Mouse (Mus musculus) MN1 (cell line): ENCODE results near the gene Trmt13.
A peak's percentile ranks its signal among the peaks of the same experiment; 100 is the strongest.
"Not testable (repeated sequence)": the region's sequence is repeated elsewhere in the genome, so short reads cannot be mapped to it uniquely, and the experiment has no call there.

ENCODE experiments used
- DNase-seq: peaks from one replicate; pipeline ENCODE4 v3.0.0-alpha.2; 2016; ENCODE audit warnings: low spot score

Gene Trmt13

DNA sequence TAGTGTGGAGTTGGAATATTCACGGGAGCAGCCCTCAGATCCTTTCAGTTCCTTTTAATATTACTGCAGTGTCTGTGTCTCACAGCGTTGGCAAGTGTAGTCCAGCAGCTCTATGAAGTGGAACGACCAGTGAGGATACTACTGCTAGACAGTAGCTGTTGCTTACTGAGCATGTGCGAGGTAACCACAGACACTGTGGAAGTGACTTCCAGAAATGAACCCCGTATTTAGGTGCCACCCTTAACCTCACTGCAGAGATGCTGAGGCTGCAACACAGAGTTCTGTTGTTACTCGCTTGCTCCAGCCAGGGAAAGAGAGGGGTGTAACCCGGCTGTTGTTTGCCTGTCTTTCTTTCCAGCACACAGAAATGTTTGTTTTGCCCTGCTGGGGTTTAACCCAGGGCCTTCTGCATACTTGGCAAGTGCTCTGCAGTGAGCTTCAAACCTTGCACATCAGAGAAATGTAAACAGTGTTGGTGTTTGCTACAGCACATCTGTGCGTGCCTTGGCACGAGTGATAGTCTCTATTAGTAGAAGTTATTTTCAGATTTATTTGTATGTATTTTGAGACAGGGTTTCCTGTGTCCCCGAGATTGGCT is at the start of gene Trmt13:
Gene Trmt13, minus strand, starts transcription at position 293 of the 598 bp plus-strand sequence.
- DNase-seq: no peak

DNA sequence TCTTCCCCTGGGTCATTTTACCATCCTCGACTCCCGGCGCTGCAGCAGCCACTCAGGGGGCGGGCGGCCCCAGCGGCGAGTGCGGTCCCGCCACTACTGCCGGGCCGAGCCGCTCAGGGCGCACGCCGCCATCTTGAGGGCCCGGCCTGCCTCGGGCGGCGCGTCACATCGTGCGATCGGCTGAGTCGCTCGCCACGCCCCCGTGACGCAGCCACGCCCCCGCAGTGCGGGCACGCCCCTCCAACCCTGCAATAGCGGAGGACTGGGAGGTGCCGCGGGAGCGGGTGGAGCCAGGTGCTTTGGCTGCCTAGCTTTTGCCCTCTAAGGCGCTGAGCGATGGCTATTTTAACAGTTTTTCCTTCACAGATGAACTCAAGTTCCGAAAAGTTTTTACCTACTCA is 48.1 kb upstream of the Trmt13 start, which contains the start of gene Mfsd14a:
Gene Mfsd14a, minus strand, starts transcription at position 215 of the 401 bp plus-strand sequence.
- peak; percentile 96 for DNase-seq

DNA sequence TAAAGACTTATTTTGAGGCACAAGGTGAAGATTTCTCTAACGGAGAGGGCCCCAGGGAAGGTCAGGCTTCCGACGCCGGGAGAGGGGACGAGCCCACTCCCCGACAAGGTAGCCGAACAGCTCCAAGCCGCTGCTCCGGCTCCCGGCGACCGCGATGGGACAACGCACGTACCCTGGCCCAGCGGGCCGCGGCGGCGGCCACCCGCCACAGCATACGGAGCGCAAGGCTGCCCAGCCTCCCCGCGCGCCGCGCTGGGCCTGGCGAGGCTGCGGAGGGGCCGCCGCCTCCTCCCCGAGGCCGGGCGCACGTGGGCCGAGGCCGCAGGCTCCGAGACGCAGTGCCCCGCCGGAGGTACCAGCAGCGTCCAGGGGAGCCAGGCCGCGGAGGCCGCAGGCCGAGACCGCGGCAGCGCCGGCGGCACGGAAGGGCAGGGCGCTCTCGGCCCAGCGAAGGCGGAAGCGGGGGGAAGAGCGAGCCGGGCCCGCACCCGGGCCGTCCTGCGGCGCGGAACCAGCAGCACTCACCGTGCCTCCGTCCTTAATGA is 47.6 kb upstream of the Trmt13 start:
- peak; percentile 47 for DNase-seq

GRCm38 (mm10) chr3:116661288-116661869 is 47.0 kb upstream of the Trmt13 start:
- DNase-seq: peak; percentile 9

GRCm38 (mm10) chr3:116659856-116660430 is 45.6 kb upstream of the Trmt13 start:
- no peak for DNase-seq

GRCm38 (mm10) chr3:116658928-116659565 is 44.7 kb upstream of the Trmt13 start:
- DNase-seq: no peak

- no peak for DNase-seq
Observed at GRCm38 (mm10) chr3:116656184-116656965, 42.0 kb upstream of the Trmt13 start.

DNA sequence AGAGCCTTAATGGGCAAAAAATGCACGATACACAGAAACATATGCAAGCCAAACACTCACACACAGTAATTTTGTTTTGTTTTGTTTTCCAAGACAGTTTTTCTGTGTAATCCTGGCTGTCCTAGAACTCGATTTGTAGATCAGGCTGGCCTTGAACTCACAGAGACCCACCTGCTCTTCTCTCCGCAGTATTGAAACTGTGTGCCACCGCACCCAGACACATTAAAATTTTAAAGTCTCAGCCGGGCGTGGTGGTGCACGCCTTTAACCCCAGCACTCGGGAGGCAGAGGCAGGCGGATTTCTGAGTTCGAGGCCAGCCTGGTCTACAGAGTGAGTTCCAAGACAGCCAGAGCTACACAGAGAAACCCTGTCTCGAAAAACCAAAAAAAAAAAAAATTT is 39.7 kb upstream of the Trmt13 start:
- not testable (repeated sequence) for DNase-seq

GRCm38 (mm10) chr3:116653278-116653945 is 39.0 kb upstream of the Trmt13 start:
- no peak for DNase-seq

DNA sequence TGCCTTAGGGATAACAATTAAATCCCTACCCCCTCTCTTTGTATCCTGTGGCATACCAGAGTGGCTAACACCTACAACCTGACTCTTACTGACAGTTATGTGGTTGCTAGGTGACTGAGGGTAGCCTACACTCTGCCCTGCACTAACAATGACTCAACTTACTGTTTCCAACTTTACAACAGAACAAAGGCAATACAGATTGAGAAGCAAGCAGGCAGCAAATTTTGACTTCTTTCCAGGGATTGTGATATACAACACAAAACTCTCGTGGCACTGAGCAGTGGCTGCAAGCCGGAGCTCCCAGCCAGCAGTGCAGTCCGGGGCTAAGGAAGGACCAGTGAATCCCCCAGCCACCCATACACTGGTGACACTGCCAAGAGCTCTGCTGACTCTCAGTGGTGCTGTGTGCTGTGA is 37.7 kb upstream of the Trmt13 start:
- DNase-seq: no peak

- no peak for DNase-seq
Observed at GRCm38 (mm10) chr3:116650698-116651097, 36.3 kb upstream of the Trmt13 start.

DNA sequence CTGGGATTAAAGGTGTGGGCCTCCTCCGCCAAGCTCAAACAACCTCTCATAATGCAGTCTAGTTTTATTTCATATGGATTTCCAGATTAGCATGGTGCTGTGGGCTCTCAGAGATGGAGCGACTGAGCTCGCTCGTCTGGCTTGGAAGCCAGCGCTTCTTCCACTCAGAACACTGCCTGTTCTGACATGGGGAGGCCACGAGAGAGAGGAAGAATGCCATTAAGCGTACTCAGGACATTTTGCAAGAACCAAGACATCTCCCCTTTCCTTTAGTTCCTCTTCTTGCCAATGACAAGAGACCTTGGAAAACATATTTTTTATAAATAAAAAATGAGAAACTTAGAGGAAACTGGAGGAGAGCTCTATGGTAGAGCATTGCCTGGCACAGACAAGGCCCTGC is 34.4 kb upstream of the Trmt13 start:
- no peak for DNase-seq

- DNase-seq: no peak
Observed at GRCm38 (mm10) chr3:116646387-116646786, 32.0 kb upstream of the Trmt13 start.

GRCm38 (mm10) chr3:116642373-116642772 is 28.0 kb upstream of the Trmt13 start:
- no peak for DNase-seq

GRCm38 (mm10) chr3:116641811-116642371 is 27.5 kb upstream of the Trmt13 start:
- DNase-seq: no peak

DNA sequence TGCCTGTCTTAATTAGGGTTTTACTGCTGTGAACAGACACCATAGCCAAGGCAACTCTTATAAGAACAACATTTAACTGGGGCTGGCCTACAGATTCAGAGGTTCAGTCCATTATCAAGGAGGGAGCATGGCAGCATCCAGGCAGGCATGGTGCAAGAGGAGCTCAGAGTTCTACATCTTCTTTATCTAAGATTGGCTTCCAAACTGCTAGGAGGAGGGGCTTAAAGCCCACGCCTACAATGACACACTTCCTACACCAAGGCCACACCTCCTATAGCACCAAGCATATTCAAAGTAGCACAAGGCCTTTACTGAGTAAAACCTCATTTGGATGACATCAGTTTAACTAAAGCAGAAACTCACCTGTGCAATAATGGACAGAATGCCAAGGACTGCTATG is 25.6 kb upstream of the Trmt13 start:
- DNase-seq: no peak

GRCm38 (mm10) chr3:116638572-116638971 is 24.2 kb upstream of the Trmt13 start:
- no peak for DNase-seq

DNA sequence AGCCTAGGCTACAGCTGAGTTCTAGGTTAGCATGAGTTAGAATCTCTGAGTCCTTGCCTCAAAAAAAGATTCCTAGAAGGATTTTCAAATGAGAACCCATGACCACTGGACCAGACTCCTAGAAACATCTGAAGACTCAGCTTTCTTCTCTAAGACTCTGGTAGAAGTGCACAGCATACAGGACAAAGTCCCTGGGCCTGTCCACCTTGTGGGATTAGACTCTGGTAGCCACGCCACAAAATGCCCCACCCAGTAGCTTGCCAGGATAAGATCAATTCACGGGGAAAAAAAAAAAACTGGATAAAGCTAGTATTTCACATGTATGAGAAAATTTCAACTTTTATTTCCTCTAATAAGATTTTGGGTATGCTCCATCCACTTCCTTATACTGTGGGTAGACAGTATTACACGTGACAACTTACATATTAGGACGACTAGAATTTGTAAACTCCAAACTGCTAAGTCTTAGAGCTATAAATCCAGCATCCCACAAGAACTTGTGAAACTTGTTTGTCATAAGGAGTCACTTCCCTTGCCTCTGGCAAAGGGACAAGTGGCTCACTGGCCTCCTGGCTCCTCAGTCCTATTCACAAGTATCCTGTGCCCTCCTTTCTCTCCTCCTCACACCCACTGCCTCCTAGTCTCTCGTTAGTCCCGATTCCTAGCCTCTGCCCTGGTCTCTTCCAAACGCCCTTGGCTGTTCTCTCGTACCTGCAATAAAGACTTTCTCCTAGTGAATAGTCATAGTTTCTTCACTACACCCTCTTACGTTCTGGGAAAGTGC is 23.5 kb upstream of the Trmt13 start:
- no peak for DNase-seq

DNA sequence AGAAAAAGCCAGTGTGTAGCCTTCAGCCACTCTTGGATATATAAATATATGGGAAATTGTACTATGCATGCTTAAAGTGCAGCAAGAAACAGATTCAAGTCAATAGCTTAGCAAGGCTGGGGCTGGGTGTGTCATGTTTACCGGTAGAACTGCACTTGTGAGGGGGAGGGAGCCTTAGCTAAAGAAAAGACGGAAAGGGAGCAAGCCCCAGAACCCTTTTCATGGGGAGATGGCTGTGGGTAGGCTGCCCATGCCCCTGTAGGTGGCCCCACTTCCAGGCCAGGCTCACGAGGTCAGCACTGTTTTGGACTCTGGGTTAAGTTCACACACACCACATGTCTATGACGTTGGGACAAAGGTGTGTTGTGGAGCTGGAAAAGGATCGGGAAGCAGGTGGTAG is 21.4 kb upstream of the Trmt13 start:
- DNase-seq: no peak

GRCm38 (mm10) chr3:116634853-116635252 is 20.5 kb upstream of the Trmt13 start:
- DNase-seq: no peak
